Mouse (Mus musculus): ENCODE results near the gene Ptges. TPM values are rescaled to one million over a fixed set of nuclear protein-coding genes. Genes with fewer than 3 reads are reported as not detected.

The Ptges gene
- polyA plus RNA-seq, 1 experiment from 2014 or later, result 44.2 TPM

DNA sequence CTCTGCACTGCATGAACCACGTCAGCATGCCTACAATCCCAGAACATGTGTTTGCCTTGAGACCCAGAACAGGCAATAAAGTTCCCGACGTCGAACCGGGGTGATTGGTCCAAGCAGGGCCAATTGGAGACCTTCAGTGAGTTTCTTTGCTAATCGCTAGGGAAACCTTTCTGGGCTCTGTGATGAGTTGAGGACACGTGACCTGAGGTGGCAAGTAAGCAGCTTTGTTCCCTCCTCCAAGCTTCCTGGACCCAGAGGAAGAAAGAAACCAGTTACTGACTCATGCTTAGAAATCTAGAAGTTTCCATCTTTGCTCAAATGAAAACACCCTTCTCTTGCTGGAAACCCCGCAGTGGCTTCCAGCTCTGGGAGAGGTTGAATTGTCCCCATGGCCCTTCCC lies 16.6 kb downstream of the Ptges start:
- DNase-seq (ENCODE audit: low spot score) (no peak), ATAC-seq (replicated peaks; ENCODE audit: low FRiP score, low read depth) (no peak)
- Histone ChIP-seq H3K27ac (no peak overlapping the region), H3K27me3 (ENCODE audit: insufficient read depth, low read length) (no peaks in the 10 kb centered on the region), H3K36me3 (ENCODE audit: insufficient read depth, low read length) (no peaks in the 10 kb centered on the region), H3K9ac (ENCODE audit: low read depth, low read length) (no peak overlapping the region), H3K4me3 (replicated peaks; ENCODE audit: low read depth, low read length) (no peak overlapping the region), H3K4me2 (ENCODE audit: low read length) (no peak overlapping the region), H3K4me1 (replicated peaks; ENCODE audit: insufficient read depth, low read length) (peaks cover 5% of the 10 kb centered on the region; the same call in 1 of the 2 replicates), H3K9me3 (replicated peaks; ENCODE audit: low read length) (no peaks in the 10 kb centered on the region)
- TF ChIP-seq CTCF (IDR thresholded peaks at IDR 0.05; ENCODE audit: low read depth), result no peak
- 84% methylated on average over 8 of the region's 8 CpGs for WGBS

DNA sequence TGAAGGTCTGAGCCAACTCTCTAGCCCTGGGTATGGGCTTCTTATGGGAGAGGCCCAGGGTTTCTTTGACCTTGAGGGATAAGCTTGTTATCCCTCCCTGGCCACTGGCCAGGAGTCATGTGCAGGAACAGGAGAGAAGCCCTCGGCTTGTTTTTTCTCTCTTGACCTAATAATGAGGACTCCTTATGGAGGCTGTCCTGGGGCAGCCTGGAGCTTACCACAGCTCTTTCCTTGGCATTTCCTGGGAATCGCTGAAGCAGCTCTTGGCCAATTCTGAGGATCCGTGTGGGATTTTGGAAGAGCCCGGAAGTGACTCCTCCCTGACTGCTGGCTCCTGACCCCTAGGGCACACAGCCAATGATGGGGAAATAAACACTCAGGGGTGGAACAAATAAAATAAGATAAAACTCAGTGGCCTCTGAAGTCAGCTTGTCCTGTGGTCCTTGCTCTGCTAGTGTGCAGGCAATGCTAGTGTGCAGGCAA lies 17.3 kb downstream of the Ptges start:
- TF ChIP-seq CTCF (IDR thresholded peaks at IDR 0.05; ENCODE audit: low read depth), result no peak
- peak overlapping the region; percentile 50; the same call in 1 of the 2 replicates for H3K27ac ChIP-seq
- WGBS, result 9% methylated on average over 4 of the region's 4 CpGs
- H3K27me3 ChIP-seq (ENCODE audit: insufficient read depth, low read length), result no peaks in the 10 kb centered on the region
- no peak overlapping the region for H3K4me2 ChIP-seq (ENCODE audit: low read length)
- peaks cover 5% of the 10 kb centered on the region; the same call in 1 of the 2 replicates for H3K4me1 ChIP-seq (replicated peaks; ENCODE audit: insufficient read depth, low read length)
- H3K36me3 ChIP-seq (ENCODE audit: insufficient read depth, low read length), result no peaks in the 10 kb centered on the region
- DNase-seq (ENCODE audit: low spot score) (peak; percentile 54), ATAC-seq (replicated peaks; ENCODE audit: low FRiP score, low read depth) (no peak)
- no peak overlapping the region for H3K4me3 ChIP-seq (replicated peaks; ENCODE audit: low read depth, low read length)
- no peak overlapping the region for H3K9ac ChIP-seq (ENCODE audit: low read depth, low read length)
- no peaks in the 10 kb centered on the region for H3K9me3 ChIP-seq (replicated peaks; ENCODE audit: low read length)

DNA sequence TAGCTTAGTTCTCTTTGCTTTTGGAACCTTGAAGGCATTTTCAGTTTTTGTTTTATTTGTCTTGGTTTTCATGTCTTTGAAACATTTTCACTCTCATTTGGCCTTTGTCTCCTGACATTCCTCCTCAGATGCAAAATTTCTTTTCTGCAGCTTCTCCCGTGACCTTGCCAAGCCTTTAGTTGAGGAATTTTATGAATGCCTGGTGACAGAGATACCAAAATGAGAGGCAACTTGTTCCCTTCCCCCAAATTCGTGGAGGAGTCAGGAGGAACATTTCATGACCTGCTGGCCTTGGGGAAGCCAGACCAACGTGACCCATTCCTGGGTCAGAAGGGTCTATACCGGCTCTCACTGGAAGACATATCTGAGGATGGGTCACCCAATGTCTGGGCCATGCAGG lies 23.0 kb downstream of the Ptges start:
- WGBS, result 61% methylated on average over 4 of the region's 4 CpGs
- ATAC-seq (replicated peaks; ENCODE audit: low FRiP score, low read depth), result no peak

DNA sequence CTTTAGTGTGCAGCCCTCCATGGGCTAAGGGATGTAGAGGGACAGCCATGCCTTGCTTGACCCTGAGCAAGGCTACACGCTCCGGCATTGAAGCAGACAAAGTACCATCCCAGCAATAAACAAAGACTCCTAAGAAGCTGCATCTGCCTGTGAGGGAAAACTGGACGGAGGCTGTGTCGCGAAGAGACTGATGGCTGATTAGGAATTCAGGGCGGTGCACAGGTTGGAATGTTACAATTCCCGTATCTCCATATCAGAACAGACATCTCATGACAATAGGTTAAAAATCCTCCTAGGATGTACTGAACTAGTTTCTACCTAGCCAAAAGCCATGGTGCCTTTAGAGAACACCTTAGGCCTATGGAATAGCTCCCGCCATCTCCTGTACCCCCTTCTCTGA lies 23.8 kb downstream of the Ptges start:
- ATAC-seq (replicated peaks; ENCODE audit: low FRiP score, low read depth) (no peak), DNase-seq (ENCODE audit: low spot score) (no peak)
- H3K27ac ChIP-seq, result no peak overlapping the region
- no peak overlapping the region for H3K4me3 ChIP-seq (replicated peaks; ENCODE audit: low read depth, low read length)
- H3K36me3 ChIP-seq (ENCODE audit: insufficient read depth, low read length), result no peaks in the 10 kb centered on the region
- TF ChIP-seq CTCF (IDR thresholded peaks at IDR 0.05; ENCODE audit: low read depth), result no peak
- H3K9me3 ChIP-seq (replicated peaks; ENCODE audit: low read length), result no peaks in the 10 kb centered on the region
- no peak overlapping the region for H3K4me2 ChIP-seq (ENCODE audit: low read length)
- 0 out of 2 replicates have a peak, but pooled peaks cover 6% of the 10 kb centered on the region for H3K4me1 ChIP-seq (replicated peaks; ENCODE audit: insufficient read depth, low read length)
- 87% methylated on average over 8 of the region's 8 CpGs for WGBS
- H3K27me3 ChIP-seq (ENCODE audit: insufficient read depth, low read length), result no peaks in the 10 kb centered on the region
- no peak overlapping the region for H3K9ac ChIP-seq (ENCODE audit: low read depth, low read length)

More for the DNA sequence above, 23.0 kb downstream of the Ptges start:
- H3K4me2 ChIP-seq (ENCODE audit: low read length), result no peak overlapping the region
- H3K4me1 ChIP-seq (replicated peaks; ENCODE audit: insufficient read depth, low read length), result 0 out of 2 replicates have a peak, but pooled peaks cover 6% of the 10 kb centered on the region
- no peaks in the 10 kb centered on the region for H3K9me3 ChIP-seq (replicated peaks; ENCODE audit: low read length)
- H3K4me3 ChIP-seq (replicated peaks; ENCODE audit: low read depth, low read length), result no peak overlapping the region
- H3K9ac ChIP-seq (ENCODE audit: low read depth, low read length), result no peak overlapping the region
- H3K36me3 ChIP-seq (ENCODE audit: insufficient read depth, low read length), result no peaks in the 10 kb centered on the region
- no peaks in the 10 kb centered on the region for H3K27me3 ChIP-seq (ENCODE audit: insufficient read depth, low read length)
- TF ChIP-seq CTCF (IDR thresholded peaks at IDR 0.05; ENCODE audit: low read depth), result no peak
- DNase-seq (ENCODE audit: low spot score), result no peak
- H3K27ac ChIP-seq, result no peak overlapping the region

DNA sequence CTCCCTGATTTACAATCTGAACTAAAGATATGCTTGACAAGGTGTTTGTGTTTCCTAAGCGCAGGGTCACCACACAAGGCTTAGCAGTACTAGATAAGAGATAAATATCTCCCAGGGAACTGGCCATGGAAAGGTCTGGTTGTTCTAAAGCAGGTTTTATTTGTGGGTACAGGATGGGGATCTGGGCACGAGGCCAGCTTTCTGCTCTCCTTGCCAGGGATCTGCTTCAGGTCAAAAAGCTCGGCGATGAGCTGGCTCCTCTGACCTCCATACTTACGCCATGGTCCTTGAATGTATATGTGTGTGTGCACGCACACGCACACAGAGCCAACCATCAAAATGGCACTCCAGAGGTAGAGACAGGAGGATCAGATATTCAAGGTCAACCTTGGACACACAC lies 24.7 kb downstream of the Ptges start:
- no peaks in the 10 kb centered on the region for H3K27me3 ChIP-seq (ENCODE audit: insufficient read depth, low read length)
- 71% methylated on average over 7 of the region's 7 CpGs for WGBS
- TF ChIP-seq CTCF (IDR thresholded peaks at IDR 0.05; ENCODE audit: low read depth), result no peak

DNA sequence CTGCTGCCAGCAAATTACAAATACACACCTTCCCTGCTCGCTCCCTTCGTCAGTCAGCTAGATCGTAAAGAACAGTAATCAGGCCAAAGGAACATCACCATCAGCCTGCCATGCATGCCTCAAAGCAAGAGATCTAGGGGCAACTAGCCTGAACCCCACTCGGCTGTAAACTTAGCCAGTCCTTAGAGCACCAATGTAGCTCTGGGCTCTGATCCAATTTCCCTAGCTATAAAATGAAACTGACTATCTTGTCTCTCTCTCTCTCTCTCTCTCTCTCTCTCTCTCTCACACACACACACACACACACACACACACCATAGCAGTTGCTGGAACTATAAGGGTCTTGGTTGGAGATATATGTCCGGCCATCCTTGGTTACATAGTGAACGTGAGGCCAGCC lies 25.4 kb downstream of the Ptges start:
- DNase-seq (ENCODE audit: low spot score), result no peak
- 0 out of 2 replicates have a peak, but pooled peaks cover 6% of the 10 kb centered on the region for H3K4me1 ChIP-seq (replicated peaks; ENCODE audit: insufficient read depth, low read length)
- H3K4me3 ChIP-seq (replicated peaks; ENCODE audit: low read depth, low read length), result no peak overlapping the region
- no peaks in the 10 kb centered on the region for H3K36me3 ChIP-seq (ENCODE audit: insufficient read depth, low read length)
- no peak for TF ChIP-seq CTCF (IDR thresholded peaks at IDR 0.05; ENCODE audit: low read depth)
- no peaks in the 10 kb centered on the region for H3K9me3 ChIP-seq (replicated peaks; ENCODE audit: low read length)
- no peak overlapping the region for H3K27ac ChIP-seq
- 65% methylated on average over 6 of the region's 6 CpGs for WGBS
- no peak overlapping the region for H3K9ac ChIP-seq (ENCODE audit: low read depth, low read length)
- H3K27me3 ChIP-seq (ENCODE audit: insufficient read depth, low read length), result no peaks in the 10 kb centered on the region
- no peak overlapping the region for H3K4me2 ChIP-seq (ENCODE audit: low read length)
- no peak for ATAC-seq (replicated peaks; ENCODE audit: low FRiP score, low read depth)

More for the DNA sequence above, 24.7 kb downstream of the Ptges start:
- Histone ChIP-seq H3K9ac (ENCODE audit: low read depth, low read length) (no peak overlapping the region), H3K36me3 (ENCODE audit: insufficient read depth, low read length) (no peaks in the 10 kb centered on the region), H3K4me3 (replicated peaks; ENCODE audit: low read depth, low read length) (no peak overlapping the region), H3K4me1 (replicated peaks; ENCODE audit: insufficient read depth, low read length) (0 out of 2 replicates have a peak, but pooled peaks cover 6% of the 10 kb centered on the region), H3K4me2 (ENCODE audit: low read length) (no peak overlapping the region), H3K9me3 (replicated peaks; ENCODE audit: low read length) (no peaks in the 10 kb centered on the region), H3K27ac (no peak overlapping the region)
- no peak for ATAC-seq (replicated peaks; ENCODE audit: low FRiP score, low read depth)
- no peak for DNase-seq (ENCODE audit: low spot score)
